8 mouse cellular contexts compared by ENCODE assay signal in the genomic region with DNA sequence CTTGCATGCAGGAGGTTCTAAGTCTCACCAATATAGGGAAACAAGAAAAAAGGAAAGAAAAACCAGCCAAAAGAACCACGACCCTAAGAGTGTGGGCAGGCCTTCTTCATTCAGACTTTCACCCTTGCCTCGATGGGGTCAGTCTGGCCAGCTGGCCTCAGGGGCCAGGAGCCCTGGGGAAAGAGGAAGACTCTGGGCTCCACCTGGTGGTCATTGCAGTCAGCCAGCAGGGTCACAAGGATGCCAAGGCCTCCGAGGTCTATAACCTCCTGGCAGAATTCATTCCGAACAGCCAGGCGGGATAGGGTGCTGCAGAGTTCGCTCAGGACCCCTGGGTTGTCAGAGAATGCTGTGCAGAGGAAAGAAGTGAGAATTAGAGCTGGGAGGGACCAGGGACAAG. TPM values are rescaled to one million over a fixed set of nuclear protein-coding genes. Genes with fewer than 3 reads are reported as not detected.
DNase-seq lines count a peak whose midpoint lies in the region; ATAC-seq and TF ChIP-seq lines count a peak whose summit lies in the region.

No protein-coding gene starts in this region.

- H3K9ac ChIP-seq in hindbrain, embryonic 12.5 days = 0 out of 2 replicates have a peak overlapping the region, but pooled peaks have one; percentile 6
- H3K9ac ChIP-seq in hindbrain, embryonic 16.5 days (ENCODE audit: low read depth, low read length) = no peak overlapping the region

- no peak overlapping the region for H3K27ac ChIP-seq in hindbrain, embryonic 12.5 days
- H3K27ac ChIP-seq in hindbrain, embryonic 16.5 days (ENCODE audit: low read depth, low read length) = no peak overlapping the region
- no peak overlapping the region for H3K27ac ChIP-seq in embryonic fibroblast, embryonic 13.5 days (ENCODE audit: insufficient read depth, low read length)
- H3K27ac ChIP-seq in limb, embryonic 10.5 days = no peak overlapping the region

- H3K27me3 ChIP-seq in hindbrain, embryonic 12.5 days = 0 out of 2 replicates have a peak, but pooled peaks cover 3% of the 10 kb centered on the region
- H3K27me3 ChIP-seq in hindbrain, embryonic 16.5 days (replicated peaks; ENCODE audit: control insufficient read depth, insufficient read depth, low read length) = no peaks in the 10 kb centered on the region
- no peaks in the 10 kb centered on the region for H3K27me3 ChIP-seq in limb, embryonic 10.5 days (ENCODE audit: low read depth, poor library complexity, severe bottlenecking)

- H3K4me1 ChIP-seq in hindbrain, embryonic 12.5 days = no peaks in the 10 kb centered on the region
- peaks cover 3% of the 10 kb centered on the region; the same call in 1 of the 2 replicates for H3K4me1 ChIP-seq in hindbrain, embryonic 16.5 days (ENCODE audit: control insufficient read depth, insufficient read depth, low read depth, low read length)
- H3K4me1 ChIP-seq in embryonic fibroblast, embryonic 13.5 days (ENCODE audit: control insufficient read depth, insufficient read depth, low read length) = no peaks in the 10 kb centered on the region
- peaks cover 12% of the 10 kb centered on the region for H3K4me1 ChIP-seq in limb, embryonic 10.5 days

- ATAC-seq in hindbrain, embryonic 12.5 days (ENCODE audit: low FRiP score) = no peak
- ATAC-seq in hindbrain, embryonic 16.5 days = no peak

- WGBS in hindbrain, embryonic 12.5 days = 47% methylated on average over 6 of the region's 6 CpGs
- 47% methylated on average over 6 of the region's 6 CpGs for WGBS in hindbrain, embryonic 16.5 days
- WGBS in limb, embryonic 10.5 days = 53% methylated on average over 6 of the region's 6 CpGs

- TF ChIP-seq CTCF in embryonic fibroblast, embryonic 13.5 days (IDR thresholded peaks at IDR 0.05; ENCODE audit: borderline replicate concordance, insufficient read depth, low read length) = peak; percentile 55

- peak; percentile 49 for DNase-seq in urinary bladder, postnatal 14 days (ENCODE audit: low spot score)
- no peak for DNase-seq in urinary bladder, postnatal 10 days (ENCODE audit: low spot score)
- DNase-seq in limb, embryonic 10.5 days (ENCODE audit: low spot score) = peak; percentile 57
- DNase-seq in yolk sac, embryonic 10.5 days (ENCODE audit: low spot score) = peak; percentile 27
- no peak for DNase-seq in spleen, adult 12 weeks (ENCODE audit: low spot score)

- peaks cover 52% of the 10 kb centered on the region for H3K36me3 ChIP-seq in hindbrain, embryonic 12.5 days
- peaks cover 34% of the 10 kb centered on the region for H3K36me3 ChIP-seq in hindbrain, embryonic 16.5 days (ENCODE audit: control insufficient read depth, insufficient read depth, low read length)
- peaks cover 43% of the 10 kb centered on the region for H3K36me3 ChIP-seq in limb, embryonic 10.5 days

- no peaks in the 10 kb centered on the region for H3K9me3 ChIP-seq in hindbrain, embryonic 12.5 days (replicated peaks)
- no peaks in the 10 kb centered on the region for H3K9me3 ChIP-seq in hindbrain, embryonic 16.5 days (ENCODE audit: control insufficient read depth, low read length)
- no peaks in the 10 kb centered on the region for H3K9me3 ChIP-seq in limb, embryonic 10.5 days (replicated peaks)

- TF ChIP-seq POLR2A in embryonic fibroblast, embryonic 13.5 days (IDR thresholded peaks at IDR 0.05; ENCODE audit: low read depth, low read length) = no peak

- no peak overlapping the region for H3K4me3 ChIP-seq in hindbrain, embryonic 12.5 days
- no peak overlapping the region for H3K4me3 ChIP-seq in hindbrain, embryonic 16.5 days (ENCODE audit: low read length)
- no peak overlapping the region for H3K4me3 ChIP-seq in embryonic fibroblast, embryonic 13.5 days (ENCODE audit: insufficient read depth, low read length)
- H3K4me3 ChIP-seq in limb, embryonic 10.5 days = no peak overlapping the region

- no peak overlapping the region for H3K4me2 ChIP-seq in hindbrain, embryonic 12.5 days (replicated peaks)
- no peak overlapping the region for H3K4me2 ChIP-seq in hindbrain, embryonic 16.5 days (ENCODE audit: low read length)

RNA-seq across cellular contexts. Expression of gene Sugp2, which starts 10.7 kb away (rescaled TPM):
- polyA plus RNA-seq in hindbrain, embryonic 12.5 days (2016; fragmentation: Nextera tagmentation; extraction: Ambion mirVana) = 72.0 and 75.8 TPM in 2 replicates
- polyA plus RNA-seq in hindbrain, embryonic 16.5 days (2015; fragmentation: Nextera tagmentation; extraction: Ambion mirVana) = 85.1 and 92.6 TPM in 2 replicates
- 26.4 and 28.9 TPM in 2 replicates for polyA plus RNA-seq in embryonic fibroblast, embryonic 13.5 days (2011; ENCODE audit: insufficient read length, low read depth, missing spikeins)
- 39.7 and 51.4 TPM in 2 replicates for polyA plus RNA-seq in limb, embryonic 10.5 days (2016; fragmentation: Nextera tagmentation; extraction: Ambion mirVana)

RNA-seq across cellular contexts. Expression of gene Armc6, which starts 10.9 kb away (rescaled TPM):
- 48.4 and 49.2 TPM in 2 replicates for polyA plus RNA-seq in hindbrain, embryonic 12.5 days (2016; fragmentation: Nextera tagmentation; extraction: Ambion mirVana)
- 132 and 134 TPM in 2 replicates for polyA plus RNA-seq in hindbrain, embryonic 16.5 days (2015; fragmentation: Nextera tagmentation; extraction: Ambion mirVana)
- polyA plus RNA-seq in embryonic fibroblast, embryonic 13.5 days (2011; ENCODE audit: insufficient read length, low read depth, missing spikeins) = 11.0 and 14.9 TPM in 2 replicates
- polyA plus RNA-seq in limb, embryonic 10.5 days (2016; fragmentation: Nextera tagmentation; extraction: Ambion mirVana) = 26.8 and 27.6 TPM in 2 replicates

RNA-seq across cellular contexts. Expression of gene Slc25a42, which starts 11.2 kb away (rescaled TPM):
- polyA plus RNA-seq in hindbrain, embryonic 12.5 days (2016; fragmentation: Nextera tagmentation; extraction: Ambion mirVana) = 4.3 and 5.3 TPM in 2 replicates
- 9.5 and 10.1 TPM in 2 replicates for polyA plus RNA-seq in hindbrain, embryonic 16.5 days (2015; fragmentation: Nextera tagmentation; extraction: Ambion mirVana)
- polyA plus RNA-seq in embryonic fibroblast, embryonic 13.5 days (2011; ENCODE audit: insufficient read length, low read depth, missing spikeins) = 5.3 and 6.6 TPM in 2 replicates
- polyA plus RNA-seq in limb, embryonic 10.5 days (2016; fragmentation: Nextera tagmentation; extraction: Ambion mirVana) = 2.8 and 3.6 TPM in 2 replicates

RNA-seq across cellular contexts. Expression of gene Tmem161a, which starts 51.2 kb away (rescaled TPM):
- 43.9 and 47.9 TPM in 2 replicates for polyA plus RNA-seq in hindbrain, embryonic 12.5 days (2016; fragmentation: Nextera tagmentation; extraction: Ambion mirVana)
- 54.2 and 57.4 TPM in 2 replicates for polyA plus RNA-seq in hindbrain, embryonic 16.5 days (2015; fragmentation: Nextera tagmentation; extraction: Ambion mirVana)
- 66.2 and 84.2 TPM in 2 replicates for polyA plus RNA-seq in embryonic fibroblast, embryonic 13.5 days (2011; ENCODE audit: insufficient read length, low read depth, missing spikeins)
- polyA plus RNA-seq in limb, embryonic 10.5 days (2016; fragmentation: Nextera tagmentation; extraction: Ambion mirVana) = 79.8 and 85.0 TPM in 2 replicates

RNA-seq across cellular contexts. Expression of gene Homer3, which starts 59.3 kb away (rescaled TPM):
- 80.7 and 81.1 TPM in 2 replicates for polyA plus RNA-seq in hindbrain, embryonic 12.5 days (2016; fragmentation: Nextera tagmentation; extraction: Ambion mirVana)
- 24.4 and 24.7 TPM in 2 replicates for polyA plus RNA-seq in hindbrain, embryonic 16.5 days (2015; fragmentation: Nextera tagmentation; extraction: Ambion mirVana)
- polyA plus RNA-seq in embryonic fibroblast, embryonic 13.5 days (2011; ENCODE audit: insufficient read length, low read depth, missing spikeins) = 42.2 and 54.0 TPM in 2 replicates
- 139 and 151 TPM in 2 replicates for polyA plus RNA-seq in limb, embryonic 10.5 days (2016; fragmentation: Nextera tagmentation; extraction: Ambion mirVana)

Comparison
In these comparisons a context has a peak if more than half of its experiments do, and no peak if none do; other contexts are left out.
1. DNase-seq: peak in urinary bladder, postnatal 14 days (single experiment), limb, embryonic 10.5 days (single experiment) and yolk sac, embryonic 10.5 days (single experiment); none in urinary bladder, postnatal 10 days (single experiment) and spleen, adult 12 weeks (single experiment).